Mouse (Mus musculus) olfactory bulb, adult 2 months (tissue): ENCODE measurements around the gene Prr14.

Experiments used
- CTCF ChIP-seq: fragments of 200-500 bp; IDR thresholded peaks from 2 replicates; pipeline ENCODE4 v1.5.1; 2012; ENCODE audit warnings: low read depth, mild to moderate bottlenecking, low read length, moderate library complexity; ENCODE audit not compliant: insufficient read depth
- POLR2A ChIP-seq: fragments of 200-500 bp; IDR thresholded peaks from 2 replicates; pipeline ENCODE4 v1.6.1; 2012; ENCODE audit warnings: mild to moderate bottlenecking, low read depth, low read length, moderate library complexity; ENCODE audit not compliant: insufficient read depth

DNA sequence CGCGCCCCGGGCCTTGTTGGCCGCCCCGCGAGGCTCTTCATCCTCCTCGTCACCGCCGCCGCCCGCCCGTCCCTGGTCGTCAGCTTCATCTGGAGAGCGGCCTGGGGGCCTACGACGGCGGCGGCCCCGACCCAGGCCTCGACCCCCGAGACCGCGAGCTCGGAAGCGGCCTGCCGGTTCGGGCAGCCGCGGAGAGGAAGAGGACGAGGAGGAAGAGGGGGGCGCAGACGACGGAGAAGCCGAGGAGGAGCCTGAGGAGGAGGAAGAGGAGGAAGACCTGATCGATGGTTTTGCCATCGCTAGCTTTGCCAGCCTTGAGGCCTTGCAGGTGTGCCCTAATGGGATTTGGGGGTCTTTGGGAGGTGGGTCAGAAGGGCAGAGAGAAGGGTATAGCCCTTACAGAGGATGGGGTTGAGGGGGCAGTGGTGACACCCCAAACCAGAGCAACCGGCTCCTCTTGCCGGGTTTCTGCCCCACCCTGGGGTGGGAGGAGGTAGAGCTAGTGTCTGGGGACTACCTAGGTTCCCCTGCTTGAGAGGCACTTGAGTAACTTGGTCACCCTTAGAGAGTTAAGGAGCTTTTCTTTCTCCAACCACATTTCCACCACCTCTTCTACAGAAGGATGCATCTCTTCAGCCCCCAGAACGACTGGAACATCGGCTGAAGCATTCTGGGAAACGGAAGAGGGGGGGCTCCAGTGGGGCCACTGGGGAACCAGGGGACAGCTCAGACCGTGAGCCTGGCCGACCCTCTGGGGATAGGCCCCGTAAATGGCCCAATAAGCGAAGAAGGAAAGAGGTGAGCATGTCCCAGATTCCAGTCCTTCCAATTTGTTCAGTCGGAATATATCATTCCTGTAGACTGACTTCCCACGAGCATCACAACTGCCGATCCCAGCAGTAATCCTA lies 20.2 kb downstream of the Prr14 start:
- TF ChIP-seq POLR2A (no peak), CTCF (no peak)
